Mouse (Mus musculus): ENCODE data around the gene 1700025B11Rik.

DNA sequence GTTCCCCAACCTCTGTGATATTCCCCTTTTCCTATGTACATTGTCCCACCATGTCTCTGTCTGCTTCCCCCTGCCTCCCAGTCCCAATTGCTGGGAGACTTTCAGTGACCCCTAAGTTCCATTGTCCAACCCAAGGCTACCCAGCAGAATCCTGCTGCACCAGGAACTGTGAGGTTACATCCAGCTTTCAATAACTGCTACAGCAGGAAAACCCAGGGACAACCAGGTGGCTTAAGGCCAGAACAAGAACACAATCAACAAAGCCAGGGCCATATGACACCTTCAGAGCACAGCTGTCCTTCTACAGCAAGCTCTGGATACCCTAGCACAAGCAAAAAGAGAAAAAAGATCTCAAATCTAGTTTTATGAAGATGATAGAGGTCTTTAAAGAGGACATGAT, 27.3 kb upstream of the 1700025B11Rik start:
- TF ChIP-seq CTCF (IDR thresholded peaks at IDR 0.05; ENCODE audit: extremely low read depth, insufficient read depth, low read length) (no peak), POLR2A (IDR thresholded peaks at IDR 0.05; ENCODE audit: extremely low read depth, insufficient read depth, low read length) (no peak)

Measured in cortical plate, adult 2 months (tissue).